In genomic region chr1:134120179-134120578, GRCm38 (mm10) we compare ENCODE assay signal across 8 mouse cellular contexts. TPM values are rescaled to one million over a fixed set of nuclear protein-coding genes. Genes with fewer than 3 reads are reported as not detected.
A peak's percentile ranks its signal among the peaks of the same experiment; 100 is the strongest.
DNase-seq lines count a peak whose midpoint lies in the region; ATAC-seq lines count a peak whose summit lies in the region.

No protein-coding gene starts in this region.

- intact Hi-C loops in heart, postnatal 10 days (cut with DNase I) = loop anchor here (1.0 to 5.0 kb wide), 2 partner anchors 82 to 212 kb away; partner anchors contain the start of gene Ppfia4

- peak; percentile 78 for ATAC-seq in erythroblast, adult 5-6 weeks (replicated peaks; ENCODE audit: low FRiP score, poor library complexity, severe bottlenecking)

- peak; percentile 87 for DNase-seq in ES-CJ7 (ENCODE audit: low read depth, low spot score)
- DNase-seq in brain, adult 2 months (ENCODE audit: low read depth, low spot score) = peak; percentile 91
- peak; percentile 90 to 95 for DNase-seq in heart, postnatal 10 days
- peak; percentile 93 for DNase-seq in layer of hippocampus, adult 9-10 months (ENCODE audit: low spot score)
- DNase-seq in lung, postnatal 14 days = peak; percentile 93
- peak; percentile 86 for DNase-seq in retina, postnatal 1 day
- DNase-seq in thymus, postnatal 4 days = peak; percentile 91

RNA-seq across cellular contexts. Expression of gene Chit1, which starts 9.1 kb away (rescaled TPM):
- 1.3 and 2.9 TPM in 2 replicates for total RNA-seq in erythroblast, adult 5-6 weeks (2015; ENCODE audit: low replicate concordance)
- total RNA-seq in erythroblast, adult 5-6 weeks (2017; ENCODE audit: low replicate concordance) = 0.28 TPM in 1 of 2 replicates, not detected in the other
- total RNA-seq in heart, postnatal 10 days (2021) = not detected

RNA-seq across cellular contexts. Expression of gene Btg2, which starts 41.3 kb away (rescaled TPM):
- total RNA-seq in erythroblast, adult 5-6 weeks (2015; ENCODE audit: low replicate concordance) = 173 and 183 TPM in 2 replicates
- total RNA-seq in erythroblast, adult 5-6 weeks (2017; ENCODE audit: low replicate concordance) = 354 and 411 TPM in 2 replicates
- 10 to 100 TPM; 30.3 to 32.9 TPM for total RNA-seq in heart, postnatal 10 days (2021)

Comparison
In these comparisons a context has a peak if more than half of its experiments do, and no peak if none do; other contexts are left out.
1. Peak in every context shown above with its lines: DNase-seq and ATAC-seq.
2. RNA of gene Btg2, which starts 41.3 kb away (total RNA-seq): 173 to 411 TPM in erythroblast, adult 5-6 weeks; 30.3 to 32.9 TPM in heart, postnatal 10 days; every median in the first group is over 4 times any median in the second.